ENCODE assay signal across 8 mouse cellular contexts in genomic region chr5:96161578-96162398, GRCm38 (mm10). TPM values are rescaled to one million over a fixed set of nuclear protein-coding genes. Genes with fewer than 3 reads are reported as not detected.
DNase-seq lines count a peak whose midpoint lies in the region; ATAC-seq and TF ChIP-seq lines count a peak whose summit lies in the region.

No protein-coding gene starts in this region.

- peak overlapping the region; percentile 88 for H3K4me3 ChIP-seq in cortical plate, adult 2 months (ENCODE audit: insufficient read depth, low read length)
- peak overlapping the region; percentile 62 for H3K4me3 ChIP-seq in macrophage (ENCODE audit: inconsistent target)

- no peak for TF ChIP-seq CTCF in cortical plate, adult 2 months (IDR thresholded peaks at IDR 0.05; ENCODE audit: extremely low read depth, insufficient read depth, low read length)

- peak; percentile 72 for DNase-seq in ZHBTc4 (ENCODE audit: low read depth, low spot score)
- peak; percentile 60 for DNase-seq in gastrocnemius, postnatal 14 days
- DNase-seq in left cerebral cortex, adult 8-10 months (ENCODE audit: low spot score in 2 of 2) = peak; percentile 63 to 66
- peak; percentile 79 to 82 for DNase-seq in right cerebral cortex, postnatal 10 days (ENCODE audit: low spot score in 2 of 2)
- DNase-seq in urinary bladder, postnatal 14 days (ENCODE audit: low spot score) = peak; percentile 46

- TF ChIP-seq POLR2A in cortical plate, adult 2 months (IDR thresholded peaks at IDR 0.05; ENCODE audit: extremely low read depth, insufficient read depth, low read length) = peak; percentile 30; the same call in 1 of the 2 replicates

- no peaks in the 10 kb centered on the region for H3K4me1 ChIP-seq in cortical plate, adult 2 months (ENCODE audit: control insufficient read depth, insufficient read depth, low read length)

- WGBS in macrophage (ENCODE audit: missing documents) = 1% methylated on average over 85 of the region's 114 CpGs

- peak overlapping the region; percentile 97 for H3K27ac ChIP-seq in cortical plate, adult 2 months (ENCODE audit: insufficient read depth, low read length)
- peak overlapping the region; percentile 56 for H3K27ac ChIP-seq in macrophage

- no peaks in the 10 kb centered on the region for H3K36me3 ChIP-seq in macrophage (ENCODE audit: inconsistent target)

- peak; percentile 26 for ATAC-seq in inflammation-experienced regulatory T-cells, adult 6 months

- intact Hi-C loops in gastrocnemius, postnatal 14 days (cut with DNase I; ENCODE audit: low total_unique reads) = loop anchor here (5.0 kb wide), 1 partner anchor 46 kb away; the partner anchor contains the start of gene Mrpl1

- peaks cover 45% of the 10 kb centered on the region for H3K79me2 ChIP-seq in macrophage (ENCODE audit: inconsistent target)

RNA-seq across cellular contexts. Expression of gene Cnot6l, which starts 2.2 kb away (rescaled TPM):
- polyA plus RNA-seq in cortical plate, adult 2 months (2012; rRNA removed) = 14.0 and 14.8 TPM in 2 replicates
- 10 to 100 TPM; 37.8 to 46.4 TPM for total RNA-seq in gastrocnemius, postnatal 14 days (2021)
- 10 to 100 TPM; 72.0 to 92.4 (median 79.4) TPM for polyA plus RNA-seq in inflammation-experienced regulatory T-cells, adult 6 months (2017; shearing (Covaris generic))
- total RNA-seq in left cerebral cortex, adult 8-10 months (2022) = 10 to 100 TPM; 69.8 to 80.3 (median 75.0) TPM
- 100 to 1,000 TPM in 6 of 26 experiments, 10 to 100 TPM in 20; 12.2 to 143 (median 69.2) TPM for total RNA-seq in macrophage (2018; cell fraction: chromatin; rRNA removed)
- total RNA-seq in macrophage (2018; cell fraction: cytosol; rRNA removed) = 10 to 100 TPM; 36.7 to 73.7 (median 55.5) TPM
- 100 to 1,000 TPM in 6 of 26 experiments, 10 to 100 TPM in 20; 21.8 to 153 (median 64.5) TPM for total RNA-seq in macrophage (2018; cell fraction: nucleus; rRNA removed)
- polyA plus RNA-seq in macrophage (2018) = 29.0 to 34.1 TPM (median 33.3 TPM) in 3 replicates

RNA-seq across cellular contexts. Expression of gene Mrpl1, which starts 47.5 kb away (rescaled TPM):
- 9.0 and 9.1 TPM in 2 replicates for polyA plus RNA-seq in cortical plate, adult 2 months (2012; rRNA removed)
- total RNA-seq in gastrocnemius, postnatal 14 days (2021) = 10 to 100 TPM; 21.1 to 22.2 TPM
- polyA plus RNA-seq in inflammation-experienced regulatory T-cells, adult 6 months (2017; shearing (Covaris generic)) = 10 to 100 TPM; 21.8 to 24.4 (median 23.1) TPM
- 10 to 100 TPM; 13.4 to 16.1 (median 15.8) TPM for total RNA-seq in left cerebral cortex, adult 8-10 months (2022)
- 10 to 100 TPM in 24 of 26 experiments, 1 to 10 TPM in 2; 6.9 to 45.5 (median 28.1) TPM for total RNA-seq in macrophage (2018; cell fraction: chromatin; rRNA removed)
- 10 to 100 TPM in 25 of 26 experiments, 1 to 10 TPM in 1; 8.2 to 23.7 (median 16.0) TPM for total RNA-seq in macrophage (2018; cell fraction: cytosol; rRNA removed)
- 10 to 100 TPM in 22 of 26 experiments, 1 to 10 TPM in 4; 7.2 to 42.6 (median 18.2) TPM for total RNA-seq in macrophage (2018; cell fraction: nucleus; rRNA removed)
- polyA plus RNA-seq in macrophage (2018) = 13.0 to 20.4 TPM (median 15.7 TPM) in 3 replicates

Comparison
In these comparisons a context has a peak if more than half of its experiments do, and no peak if none do; other contexts are left out.
1. Peak in every context shown above with its lines: DNase-seq, ATAC-seq, H3K4me3 ChIP-seq and H3K27ac ChIP-seq.